Mouse (Mus musculus) adrenal gland, postnatal 4 days (tissue): ENCODE data around the gene Gm49368. TPM values are rescaled to one million over a fixed set of nuclear protein-coding genes. Genes with fewer than 3 reads are reported as not detected.
"Not testable (repeated sequence)": the region's sequence is repeated elsewhere in the genome, so short reads cannot be mapped to it uniquely, and the experiment has no call there.

Experiments used
- DNase-seq, 2 experiments: peaks; one replicate each; pipeline ENCODE4 v3.0.0; 2021 to 2022; ENCODE audit warnings: low spot score in 2 of 2, mixed read lengths in 2 of 2
- long read RNA-seq, 2 experiments: library from polyadenylated mRNA; stranded (forward); transcript quantifications; one replicate each; pipeline ENCODE4 v2.0.0; 2021
- total RNA-seq, 2 experiments: library from RNA; stranded (reverse); gene quantifications; 2 replicates each; pipeline ENCODE4 v1.2.3; 2021

The Gm49368 gene
- not detected for total RNA-seq
- long read RNA-seq, experiment 1, partial matches to known transcripts = 0 of 1 reads
- long read RNA-seq, experiment 1, other reads (novel, unspliced or antisense) = 1 of 1 reads
- long read RNA-seq, experiment 2 = 0 reads

- no peak for DNase-seq
Observed at GRCm38 (mm10) chr7:128062456-128062855, at the start of gene Gm49368, which contains the start of gene Itgam. Gene Gm49368, plus strand, starts transcription at chr7:128062683. Gene Itgam, plus strand, starts transcription at chr7:128062640.

- DNase-seq = no peak
Observed at GRCm38 (mm10) chr7:128013116-128013515, 49.4 kb upstream of the Gm49368 start.

- DNase-seq = not testable (repeated sequence)
Observed at GRCm38 (mm10) chr7:128016134-128016533, 46.3 kb upstream of the Gm49368 start.

- no peak for DNase-seq
Observed at GRCm38 (mm10) chr7:128016650-128017049, 45.8 kb upstream of the Gm49368 start.

- DNase-seq = no peak
Observed at GRCm38 (mm10) chr7:128018275-128018674, 44.2 kb upstream of the Gm49368 start.

GRCm38 (mm10) chr7:128019187-128019586, 43.3 kb upstream of the Gm49368 start:
- DNase-seq = no peak

GRCm38 (mm10) chr7:128022974-128023373, 39.5 kb upstream of the Gm49368 start:
- no peak for DNase-seq

GRCm38 (mm10) chr7:128023565-128023964, 38.9 kb upstream of the Gm49368 start:
- DNase-seq = no peak

- DNase-seq = no peak
Observed at GRCm38 (mm10) chr7:128024364-128024763, 38.1 kb upstream of the Gm49368 start.

GRCm38 (mm10) chr7:128024932-128025331, 37.6 kb upstream of the Gm49368 start:
- no peak for DNase-seq

GRCm38 (mm10) chr7:128025381-128025780, 37.1 kb upstream of the Gm49368 start:
- no peak for DNase-seq

GRCm38 (mm10) chr7:128031403-128031976, 31.0 kb upstream of the Gm49368 start:
- DNase-seq = no peak

- no peak for DNase-seq
Observed at GRCm38 (mm10) chr7:128032290-128032988, 30.0 kb upstream of the Gm49368 start.

GRCm38 (mm10) chr7:128032989-128033293, 29.5 kb upstream of the Gm49368 start:
- DNase-seq = no peak

- no peak for DNase-seq
Observed at GRCm38 (mm10) chr7:128033616-128034015, 28.9 kb upstream of the Gm49368 start.

- not testable (repeated sequence) for DNase-seq
Observed at GRCm38 (mm10) chr7:128042161-128042820, 20.2 kb upstream of the Gm49368 start.

- no peak for DNase-seq
Observed at GRCm38 (mm10) chr7:128044142-128044785, 18.2 kb upstream of the Gm49368 start.

GRCm38 (mm10) chr7:128045640-128046039, 16.8 kb upstream of the Gm49368 start:
- DNase-seq = no peak

GRCm38 (mm10) chr7:128048819-128049218, 13.7 kb upstream of the Gm49368 start:
- DNase-seq = no peak

- DNase-seq = no peak
Observed at GRCm38 (mm10) chr7:128049254-128049653, 13.2 kb upstream of the Gm49368 start.

GRCm38 (mm10) chr7:128050739-128051138, 11.7 kb upstream of the Gm49368 start:
- no peak for DNase-seq

GRCm38 (mm10) chr7:128053061-128053460, 9.4 kb upstream of the Gm49368 start:
- DNase-seq = no peak
